Mouse (Mus musculus): ENCODE measurements around the gene S1pr4. TPM values are rescaled to one million over a fixed set of nuclear protein-coding genes. Genes with fewer than 3 reads are reported as not detected.
A peak's percentile ranks its signal among the peaks of the same experiment; 100 is the strongest.

The S1pr4 gene
- polyA plus RNA-seq, 1 experiment from 2014 or later = 0.34 TPM

DNA sequence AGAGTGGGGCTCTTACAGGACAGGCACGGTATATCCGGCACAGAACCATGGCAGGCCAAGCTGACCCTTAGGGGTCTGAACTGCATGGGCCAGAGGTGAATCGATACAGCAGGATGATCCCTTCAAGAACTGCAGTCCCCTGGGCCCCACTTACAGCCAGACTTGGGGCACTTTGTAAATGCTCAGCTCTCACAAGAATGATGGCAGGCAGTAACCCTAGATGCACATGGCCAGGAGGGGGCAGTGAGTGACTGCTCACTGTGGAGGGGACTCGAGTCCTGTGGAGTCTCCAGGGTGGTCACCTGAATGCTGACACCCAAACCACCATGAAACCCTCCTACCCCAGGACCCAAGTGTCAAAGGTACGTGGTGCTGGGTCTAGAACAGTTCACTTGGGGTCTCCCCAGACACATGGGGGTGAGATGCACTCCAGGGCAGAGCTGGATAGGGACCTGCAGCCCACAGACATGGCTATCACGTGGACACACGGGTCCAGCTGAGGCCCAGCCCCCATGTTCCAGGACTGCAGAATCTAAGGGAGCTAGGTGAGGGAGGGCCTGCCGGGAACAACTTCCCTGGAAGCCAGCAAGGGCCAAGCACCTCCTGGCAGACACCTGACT is 6.2 kb downstream of the S1pr4 start:
- 90% methylated on average over 8 of the region's 8 CpGs for WGBS
- Histone ChIP-seq H3K36me3 (ENCODE audit: control insufficient read depth, insufficient read depth, low read length) (peaks cover 45% of the 10 kb centered on the region), H3K9ac (replicated peaks; ENCODE audit: low read length) (no peak overlapping the region), H3K27me3 (ENCODE audit: control insufficient read depth, insufficient read depth, low read length) (no peaks in the 10 kb centered on the region), H3K4me3 (replicated peaks; ENCODE audit: low read depth, low read length) (no peak overlapping the region), H3K27ac (replicated peaks; ENCODE audit: low read depth, low read length) (no peak overlapping the region), H3K9me3 (ENCODE audit: control insufficient read depth, low read length) (no peaks in the 10 kb centered on the region), H3K4me1 (ENCODE audit: control insufficient read depth, insufficient read depth, low read length) (peaks cover 17% of the 10 kb centered on the region), H3K4me2 (ENCODE audit: low read length) (no peak overlapping the region)
- DNase-seq (no peak), ATAC-seq (ENCODE audit: low FRiP score, low TSS enrichment) (no peak)

DNA sequence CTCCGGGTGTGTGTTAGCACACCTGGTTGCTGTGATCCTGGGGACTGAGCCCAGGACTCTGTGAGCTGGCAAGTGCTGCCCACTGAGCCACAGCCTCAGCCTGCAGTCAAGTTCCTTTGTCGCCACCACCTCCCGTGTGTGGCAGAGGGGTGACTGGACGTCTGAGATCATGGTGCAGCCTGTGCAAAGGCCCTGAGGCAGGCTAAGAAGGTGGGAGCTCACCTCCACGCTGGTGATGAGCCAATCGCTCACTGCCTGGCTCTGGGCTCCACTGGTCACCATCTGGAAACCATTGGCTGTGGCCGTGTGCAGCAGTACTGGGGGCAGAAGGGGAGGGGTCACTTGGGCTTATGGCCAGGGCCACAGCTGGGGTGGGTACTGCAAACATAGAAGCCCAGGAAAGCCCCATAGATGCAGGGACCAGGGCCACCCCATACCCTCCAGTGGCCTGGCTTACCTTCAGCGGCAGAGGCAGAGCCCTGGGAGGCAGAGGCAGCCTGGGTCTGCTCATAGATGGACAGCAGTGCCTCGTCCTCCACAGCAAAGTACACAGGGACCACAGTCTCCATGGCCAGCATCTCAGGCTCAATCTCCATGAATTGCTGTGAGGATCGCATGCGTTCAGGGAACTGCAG is 7.2 kb downstream of the S1pr4 start:
- no peak for ATAC-seq (ENCODE audit: low FRiP score, low TSS enrichment)
- no peaks in the 10 kb centered on the region for H3K9me3 ChIP-seq (ENCODE audit: control insufficient read depth, low read length)
- no peak overlapping the region for H3K4me2 ChIP-seq (ENCODE audit: low read length)
- peaks cover 17% of the 10 kb centered on the region for H3K4me1 ChIP-seq (ENCODE audit: control insufficient read depth, insufficient read depth, low read length)
- no peak overlapping the region for H3K9ac ChIP-seq (replicated peaks; ENCODE audit: low read length)
- H3K27me3 ChIP-seq (ENCODE audit: control insufficient read depth, insufficient read depth, low read length) = no peaks in the 10 kb centered on the region
- DNase-seq = no peak
- H3K36me3 ChIP-seq (ENCODE audit: control insufficient read depth, insufficient read depth, low read length) = peaks cover 55% of the 10 kb centered on the region
- no peak overlapping the region for H3K4me3 ChIP-seq (replicated peaks; ENCODE audit: low read depth, low read length)
- H3K27ac ChIP-seq (replicated peaks; ENCODE audit: low read depth, low read length) = no peak overlapping the region
- 91% methylated on average over 11 of the region's 11 CpGs for WGBS

DNA sequence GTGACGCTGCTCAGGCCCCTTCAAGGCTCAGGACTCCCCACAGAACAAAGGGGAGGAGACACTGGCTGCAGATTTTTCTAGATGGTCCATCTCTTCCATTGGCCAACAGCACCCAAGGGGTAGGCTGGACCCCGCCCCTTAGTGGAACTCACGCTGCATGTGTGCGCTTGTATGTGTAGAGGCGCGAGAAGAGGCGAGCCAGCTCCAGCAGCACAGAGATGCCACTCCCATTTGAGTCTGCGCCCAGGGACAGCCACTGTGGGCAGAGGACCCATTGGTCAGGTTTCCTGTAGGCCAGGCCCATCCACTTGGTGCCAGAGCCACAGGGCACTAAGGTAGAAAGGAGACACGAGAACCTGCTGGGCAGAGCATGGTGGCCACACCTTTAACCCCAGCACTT is 8.9 kb downstream of the S1pr4 start:
- no peak overlapping the region for H3K4me3 ChIP-seq (replicated peaks; ENCODE audit: low read depth, low read length)
- no peaks in the 10 kb centered on the region for H3K27me3 ChIP-seq (ENCODE audit: control insufficient read depth, insufficient read depth, low read length)
- H3K27ac ChIP-seq (replicated peaks; ENCODE audit: low read depth, low read length) = no peak overlapping the region
- H3K9me3 ChIP-seq (ENCODE audit: control insufficient read depth, low read length) = no peaks in the 10 kb centered on the region
- 96% methylated on average over 9 of the region's 9 CpGs for WGBS
- no peak for DNase-seq
- no peak overlapping the region for H3K4me2 ChIP-seq (ENCODE audit: low read length)
- no peak for ATAC-seq (ENCODE audit: low FRiP score, low TSS enrichment)
- no peak overlapping the region for H3K9ac ChIP-seq (replicated peaks; ENCODE audit: low read length)
- peaks cover 70% of the 10 kb centered on the region for H3K36me3 ChIP-seq (ENCODE audit: control insufficient read depth, insufficient read depth, low read length)
- H3K4me1 ChIP-seq (ENCODE audit: control insufficient read depth, insufficient read depth, low read length) = peaks cover 9% of the 10 kb centered on the region

DNA sequence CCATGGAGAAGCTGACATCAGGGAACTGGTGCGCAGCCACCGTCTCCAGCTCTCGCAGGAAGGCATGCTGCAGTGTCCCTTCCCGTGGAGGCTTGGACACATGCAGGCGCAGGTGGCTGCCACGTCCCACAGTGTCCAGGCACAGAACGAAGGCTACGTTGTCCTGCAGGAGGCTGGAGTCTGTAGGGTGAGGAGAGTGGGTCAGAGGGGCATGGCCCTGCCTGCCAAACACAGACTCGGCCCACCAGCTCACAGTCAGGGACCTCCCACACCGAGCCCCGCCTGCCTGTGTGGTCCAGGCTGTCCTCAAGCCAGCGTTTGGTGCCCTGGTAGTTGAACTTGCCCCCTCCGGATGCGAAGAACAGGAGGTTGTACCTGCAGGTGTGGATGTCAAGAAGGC is 10.0 kb downstream of the S1pr4 start:
- Histone ChIP-seq H3K4me3 (replicated peaks; ENCODE audit: low read depth, low read length) (no peak overlapping the region), H3K36me3 (ENCODE audit: control insufficient read depth, insufficient read depth, low read length) (peaks cover 70% of the 10 kb centered on the region), H3K4me1 (ENCODE audit: control insufficient read depth, insufficient read depth, low read length) (peaks cover 4% of the 10 kb centered on the region), H3K9me3 (ENCODE audit: control insufficient read depth, low read length) (no peaks in the 10 kb centered on the region), H3K9ac (replicated peaks; ENCODE audit: low read length) (no peak overlapping the region), H3K4me2 (ENCODE audit: low read length) (no peak overlapping the region), H3K27ac (replicated peaks; ENCODE audit: low read depth, low read length) (no peak overlapping the region), H3K27me3 (ENCODE audit: control insufficient read depth, insufficient read depth, low read length) (no peaks in the 10 kb centered on the region)
- ATAC-seq (ENCODE audit: low FRiP score, low TSS enrichment) (no peak), DNase-seq (no peak)
- 87% methylated on average over 14 of the region's 14 CpGs for WGBS

DNA sequence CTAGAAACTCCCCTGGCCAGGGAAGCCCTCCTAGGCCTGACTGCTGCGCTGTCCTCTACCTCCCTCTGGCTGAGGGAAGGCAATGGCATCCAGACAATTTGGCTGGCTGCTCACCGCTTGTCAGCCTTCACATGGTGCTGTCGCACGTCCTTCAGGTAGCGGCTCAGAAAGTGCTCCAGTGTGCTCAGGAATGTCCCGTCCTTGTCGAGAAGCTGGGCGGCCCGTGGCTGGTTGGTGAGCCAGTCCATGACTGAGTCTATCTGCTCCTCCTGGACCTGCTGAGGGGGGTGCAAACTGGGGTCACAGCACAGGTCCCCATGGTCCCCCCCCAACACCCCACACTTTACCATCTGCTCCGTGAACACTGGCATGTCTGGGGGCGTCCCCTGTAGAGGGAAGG is 11.9 kb downstream of the S1pr4 start:
- 91% methylated on average over 11 of the region's 11 CpGs for WGBS
- Histone ChIP-seq H3K27ac (replicated peaks; ENCODE audit: low read depth, low read length) (no peak overlapping the region), H3K9ac (replicated peaks; ENCODE audit: low read length) (no peak overlapping the region), H3K4me1 (ENCODE audit: control insufficient read depth, insufficient read depth, low read length) (peaks cover 12% of the 10 kb centered on the region; the same call in 1 of the 2 replicates), H3K27me3 (ENCODE audit: control insufficient read depth, insufficient read depth, low read length) (no peaks in the 10 kb centered on the region), H3K4me3 (replicated peaks; ENCODE audit: low read depth, low read length) (no peak overlapping the region), H3K36me3 (ENCODE audit: control insufficient read depth, insufficient read depth, low read length) (peaks cover 68% of the 10 kb centered on the region), H3K4me2 (ENCODE audit: low read length) (no peak overlapping the region), H3K9me3 (ENCODE audit: control insufficient read depth, low read length) (no peaks in the 10 kb centered on the region)
- ATAC-seq (ENCODE audit: low FRiP score, low TSS enrichment) = no peak
- no peak for DNase-seq

DNA sequence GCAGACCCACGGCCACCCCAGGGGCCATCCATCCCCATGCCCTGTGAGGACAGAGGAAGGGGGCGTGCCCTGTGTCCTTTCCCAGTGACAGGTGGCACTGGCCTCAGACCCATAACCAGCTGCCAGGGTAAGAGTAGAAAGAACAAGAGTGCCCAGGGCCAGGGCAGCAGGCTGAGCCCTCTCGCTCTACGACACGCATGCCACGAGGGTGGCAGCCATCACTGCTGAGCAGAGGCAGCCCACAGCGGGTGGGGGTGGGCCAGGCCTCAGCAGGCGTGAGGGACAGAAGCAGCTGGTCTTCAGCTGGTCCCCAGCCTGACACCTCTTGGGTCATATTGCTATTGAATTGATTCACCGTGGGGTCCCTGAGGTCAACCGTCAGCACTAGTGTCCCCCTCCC is 13.4 kb downstream of the S1pr4 start:
- no peak for ATAC-seq (ENCODE audit: low FRiP score, low TSS enrichment)
- DNase-seq = no peak
- H3K9ac ChIP-seq (replicated peaks; ENCODE audit: low read length) = no peak overlapping the region
- H3K27me3 ChIP-seq (ENCODE audit: control insufficient read depth, insufficient read depth, low read length) = no peaks in the 10 kb centered on the region
- H3K4me1 ChIP-seq (ENCODE audit: control insufficient read depth, insufficient read depth, low read length) = peaks cover 17% of the 10 kb centered on the region
- no peaks in the 10 kb centered on the region for H3K9me3 ChIP-seq (ENCODE audit: control insufficient read depth, low read length)
- no peak overlapping the region for H3K4me3 ChIP-seq (replicated peaks; ENCODE audit: low read depth, low read length)
- H3K27ac ChIP-seq (replicated peaks; ENCODE audit: low read depth, low read length) = no peak overlapping the region
- H3K36me3 ChIP-seq (ENCODE audit: control insufficient read depth, insufficient read depth, low read length) = peaks cover 52% of the 10 kb centered on the region
- WGBS = 88% methylated on average over 10 of the region's 10 CpGs
- no peak overlapping the region for H3K4me2 ChIP-seq (ENCODE audit: low read length)

DNA sequence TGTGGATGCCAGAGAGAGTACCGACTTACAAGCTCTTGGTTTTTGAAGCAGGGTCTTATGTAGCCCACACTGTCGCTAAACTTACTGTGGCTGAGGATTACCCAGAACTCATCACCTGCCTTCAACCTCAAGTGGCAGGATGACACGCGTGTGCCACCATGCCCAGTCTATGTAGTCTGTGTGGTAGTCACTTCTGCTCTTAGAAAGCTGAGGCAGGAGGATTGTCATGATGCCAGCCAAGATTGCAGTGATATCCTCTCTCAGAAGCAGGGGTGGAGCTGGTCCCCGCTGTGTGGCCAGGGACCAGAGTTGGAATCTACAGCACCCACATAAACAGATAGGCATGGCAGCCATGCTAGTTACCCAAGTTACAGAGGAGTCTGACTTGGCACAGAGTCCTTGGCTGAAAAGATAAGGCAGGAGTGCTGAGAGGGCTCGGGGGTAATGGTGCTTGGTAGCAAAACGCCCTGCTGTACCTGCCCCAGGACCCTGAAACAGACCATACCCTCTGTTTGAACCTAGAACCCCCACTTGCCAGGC is 14.4 kb downstream of the S1pr4 start:
- Histone ChIP-seq H3K4me2 (ENCODE audit: low read length) (no peak overlapping the region), H3K27ac (replicated peaks; ENCODE audit: low read depth, low read length) (no peak overlapping the region), H3K36me3 (ENCODE audit: control insufficient read depth, insufficient read depth, low read length) (peaks cover 43% of the 10 kb centered on the region), H3K9ac (replicated peaks; ENCODE audit: low read length) (no peak overlapping the region), H3K9me3 (ENCODE audit: control insufficient read depth, low read length) (no peaks in the 10 kb centered on the region), H3K4me1 (ENCODE audit: control insufficient read depth, insufficient read depth, low read length) (peaks cover 22% of the 10 kb centered on the region), H3K27me3 (ENCODE audit: control insufficient read depth, insufficient read depth, low read length) (no peaks in the 10 kb centered on the region), H3K4me3 (replicated peaks; ENCODE audit: low read depth, low read length) (no peak overlapping the region)
- no peak for ATAC-seq (ENCODE audit: low FRiP score, low TSS enrichment)
- DNase-seq = no peak
- WGBS = 76% methylated on average over 7 of the region's 7 CpGs

DNA sequence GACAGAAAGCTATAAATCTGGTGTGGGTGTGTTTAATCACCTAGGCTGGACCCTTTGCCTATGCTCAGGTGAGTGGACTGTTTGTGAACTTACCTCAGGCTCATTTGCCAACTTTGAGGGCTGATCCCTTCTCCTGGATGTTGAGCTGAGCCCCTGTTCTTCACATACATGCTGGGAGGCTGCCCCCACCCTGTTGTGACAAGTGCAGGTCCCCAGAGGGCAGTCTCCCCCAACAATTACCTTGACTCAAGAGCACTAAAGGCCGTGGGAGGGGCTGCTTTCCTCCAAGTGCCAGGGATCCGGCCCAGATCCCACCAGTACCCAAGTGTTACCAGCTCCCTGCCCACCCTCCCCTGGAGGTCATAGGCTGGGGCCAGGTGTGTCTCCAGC is 14.9 kb downstream of the S1pr4 start:
- peaks cover 38% of the 10 kb centered on the region for H3K36me3 ChIP-seq (ENCODE audit: control insufficient read depth, insufficient read depth, low read length)
- H3K27ac ChIP-seq (replicated peaks; ENCODE audit: low read depth, low read length) = peak overlapping the region; percentile 76
- H3K4me3 ChIP-seq (replicated peaks; ENCODE audit: low read depth, low read length) = no peak overlapping the region
- H3K4me2 ChIP-seq (ENCODE audit: low read length) = no peak overlapping the region
- H3K9me3 ChIP-seq (ENCODE audit: control insufficient read depth, low read length) = no peaks in the 10 kb centered on the region
- no peak overlapping the region for H3K9ac ChIP-seq (replicated peaks; ENCODE audit: low read length)
- peaks cover 26% of the 10 kb centered on the region for H3K4me1 ChIP-seq (ENCODE audit: control insufficient read depth, insufficient read depth, low read length)
- DNase-seq = no peak
- no peak for ATAC-seq (ENCODE audit: low FRiP score, low TSS enrichment)
- no peaks in the 10 kb centered on the region for H3K27me3 ChIP-seq (ENCODE audit: control insufficient read depth, insufficient read depth, low read length)
- 29% methylated on average over 2 of the region's 2 CpGs for WGBS
